Mouse (Mus musculus) heart, adult 8-10 months (tissue): Measurements from ENCODE around the gene Mapre1. TPM values are rescaled to one million over a fixed set of nuclear protein-coding genes. Genes with fewer than 3 reads are reported as not detected.

Experiments
- DNase-seq: peaks from one replicate; pipeline ENCODE4 v3.0.0; 2022; ENCODE audit warnings: low spot score
- total RNA-seq, 4 experiments: library from RNA; stranded (reverse); gene quantifications; 2 replicates each; pipeline ENCODE4 v1.2.4; 2022

The Mapre1 gene
- total RNA-seq, 4 experiments from 2014 or later = 49.5 to 57.0 (median 50.8) TPM

- DNase-seq = peak; percentile 70
These were observed 37.7 kb downstream of the Mapre1 start for GRCm38 (mm10) chr2:153778638-153779362.

GRCm38 (mm10) chr2:153779394-153779981, 38.4 kb downstream of the Mapre1 start, which contains the start of gene Efcab8:
Efcab8 (plus strand) TSS chr2:153779931.
- DNase-seq = no peak

- DNase-seq = no peak
These were observed 40.1 kb downstream of the Mapre1 start for GRCm38 (mm10) chr2:153781181-153781580.

GRCm38 (mm10) chr2:153784668-153785067, 43.6 kb downstream of the Mapre1 start:
- DNase-seq = peak; percentile 35

DNA sequence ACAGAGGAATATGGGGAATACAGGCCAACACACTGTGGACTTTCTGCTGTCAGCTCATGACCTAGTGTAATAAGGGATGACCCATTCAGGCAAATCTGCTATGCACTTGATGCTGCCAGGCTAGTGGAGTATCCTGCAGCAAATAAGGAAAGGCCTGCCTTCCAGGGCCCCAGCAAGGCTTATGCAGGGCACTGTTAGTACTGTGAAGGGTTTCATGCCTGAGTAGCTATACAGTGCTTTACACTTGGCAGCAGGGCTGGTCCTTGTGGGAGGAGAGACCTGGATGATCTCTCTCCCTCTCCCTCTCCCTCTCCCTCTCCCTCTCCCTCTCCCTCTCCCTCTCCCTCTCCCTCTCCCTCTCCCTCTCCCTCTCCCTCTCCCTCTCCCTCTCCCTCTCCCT, 52.3 kb downstream of the Mapre1 start:
- no peak for DNase-seq

DNA sequence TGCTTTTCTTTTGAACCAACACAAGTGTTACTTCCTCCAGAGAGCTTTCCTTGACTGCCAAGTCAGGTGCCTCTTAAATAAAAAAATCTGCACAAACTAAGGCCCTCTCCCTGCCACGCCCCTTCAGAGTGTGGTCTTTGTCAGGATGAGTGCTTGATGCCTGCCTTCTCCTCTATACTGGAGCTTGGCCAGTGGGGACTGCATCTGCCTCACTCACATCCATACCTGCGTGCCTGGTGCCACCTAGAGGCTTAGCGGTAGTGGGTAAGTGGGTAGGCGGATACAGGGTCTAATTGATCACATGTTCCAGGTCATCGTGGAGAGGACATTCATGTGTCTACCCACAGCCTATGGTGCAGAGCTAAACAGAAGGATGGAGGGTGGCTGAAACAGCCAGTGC, 54.0 kb downstream of the Mapre1 start:
- no peak for DNase-seq

DNA sequence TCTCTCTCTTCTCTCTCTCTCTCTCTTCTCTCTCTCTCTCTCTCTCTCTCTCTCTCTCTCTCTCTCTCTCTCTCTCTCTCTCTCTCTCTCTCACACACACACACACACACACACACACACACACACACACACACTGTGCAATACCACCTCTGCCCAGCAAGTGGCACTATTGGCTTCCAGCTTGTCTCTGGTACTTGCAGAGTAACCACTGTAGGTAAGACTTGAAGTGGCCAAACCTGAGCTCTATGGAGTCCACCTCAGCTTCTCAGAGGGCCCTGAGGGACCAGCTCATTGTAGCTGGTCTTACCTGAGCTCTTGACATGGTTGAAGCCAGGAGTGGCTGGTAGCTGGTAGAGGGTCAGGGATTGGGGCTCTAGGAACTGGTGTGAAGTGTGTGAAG, 66.4 kb downstream of the Mapre1 start:
- DNase-seq = peak; percentile 14

- no peak for DNase-seq
These were observed 67.1 kb downstream of the Mapre1 start for GRCm38 (mm10) chr2:153808146-153808545.

GRCm38 (mm10) chr2:153808841-153809240, 67.8 kb downstream of the Mapre1 start:
- no peak for DNase-seq

GRCm38 (mm10) chr2:153809921-153810320, 68.8 kb downstream of the Mapre1 start:
- DNase-seq = no peak

- no peak for DNase-seq
These were observed 81.0 kb downstream of the Mapre1 start for GRCm38 (mm10) chr2:153822005-153822543.

Other genes starting within 250 kb of the Mapre1 start
- gene 4930404H24Rik, start 248.5 kb upstream of the Mapre1 start, total RNA-seq = not detected
- 1 to 10 TPM; 2.2 to 3.6 (median 3.0) TPM for gene Nol4l, start 211.3 kb upstream of the Mapre1 start, total RNA-seq
- 10 to 100 TPM; 10.7 to 14.7 (median 12.9) TPM for gene Commd7, start 108.5 kb upstream of the Mapre1 start, total RNA-seq
- 1 to 10 TPM in 2 of 4 experiments, under 1 TPM in 2; 0.57 to 1.4 (median 1.1) TPM for gene Dnmt3b, start 91.8 kb upstream of the Mapre1 start, total RNA-seq
- gene Dnmt3c, start 44.6 kb upstream of the Mapre1 start, total RNA-seq = not detected
- gene Efcab8, start 38.7 kb downstream of the Mapre1 start, total RNA-seq = not detected
- not detected for gene Sun5, start 129.8 kb downstream of the Mapre1 start, total RNA-seq
- gene Bpifb2, start 133.8 kb downstream of the Mapre1 start, total RNA-seq = not detected
- not detected for gene Bpifb6, start 159.1 kb downstream of the Mapre1 start, total RNA-seq
- gene Bpifb3, start 177.0 kb downstream of the Mapre1 start, total RNA-seq = not detected
- gene Bpifb4, start 196.9 kb downstream of the Mapre1 start, total RNA-seq = not detected
- gene Bpifa6, start 233.7 kb downstream of the Mapre1 start, total RNA-seq = not detected